Mouse (Mus musculus): Measurements from ENCODE around the gene Elovl6. TPM values are rescaled to one million over a fixed set of nuclear protein-coding genes. Genes with fewer than 3 reads are reported as not detected.

The Elovl6 gene
- polyA plus RNA-seq, 1 experiment from 2014 or later, result 20.9 TPM

GRCm38 (mm10) chr3:129566013-129566412 is 33.9 kb downstream of the Elovl6 start:
- Histone ChIP-seq H3K4me1 (ENCODE audit: control insufficient read depth, insufficient read depth, low read length) (peaks cover 17% of the 10 kb centered on the region), H3K27me3 (ENCODE audit: control insufficient read depth, insufficient read depth, low read length) (no peaks in the 10 kb centered on the region), H3K4me2 (no peak overlapping the region), H3K27ac (ENCODE audit: low read depth, low read length) (peak overlapping the region; percentile 47; the same call in 1 of the 2 replicates), H3K4me3 (ENCODE audit: low read depth, low read length) (no peak overlapping the region), H3K9ac (ENCODE audit: low read depth, low read length) (no peak overlapping the region), H3K36me3 (ENCODE audit: control insufficient read depth, insufficient read depth, low read length) (no peaks in the 10 kb centered on the region), H3K9me3 (replicated peaks; ENCODE audit: control insufficient read depth, low read length) (no peaks in the 10 kb centered on the region)
- no peak for ATAC-seq (replicated peaks; ENCODE audit: insufficient number of reproducible peaks, low FRiP score, low TSS enrichment)
- WGBS (ENCODE audit: insufficient replicate concordance), result 73% methylated on average over 2 of the region's 2 CpGs

- H3K4me2 ChIP-seq, result no peak overlapping the region
- ATAC-seq (replicated peaks; ENCODE audit: insufficient number of reproducible peaks, low FRiP score, low TSS enrichment), result no peak
- H3K4me1 ChIP-seq (ENCODE audit: control insufficient read depth, insufficient read depth, low read length), result peaks cover 17% of the 10 kb centered on the region
- 80% methylated on average over 5 of the region's 5 CpGs for WGBS (ENCODE audit: insufficient replicate concordance)
- no peak overlapping the region for H3K9ac ChIP-seq (ENCODE audit: low read depth, low read length)
- H3K27me3 ChIP-seq (ENCODE audit: control insufficient read depth, insufficient read depth, low read length), result no peaks in the 10 kb centered on the region
- H3K27ac ChIP-seq (ENCODE audit: low read depth, low read length), result no peak overlapping the region
- no peak overlapping the region for H3K4me3 ChIP-seq (ENCODE audit: low read depth, low read length)
- no peaks in the 10 kb centered on the region for H3K36me3 ChIP-seq (ENCODE audit: control insufficient read depth, insufficient read depth, low read length)
- no peaks in the 10 kb centered on the region for H3K9me3 ChIP-seq (replicated peaks; ENCODE audit: control insufficient read depth, low read length)
Measured at GRCm38 (mm10) chr3:129566876-129567275, 34.7 kb downstream of the Elovl6 start.

GRCm38 (mm10) chr3:129568506-129568905 is 36.4 kb downstream of the Elovl6 start:
- Histone ChIP-seq H3K9ac (ENCODE audit: low read depth, low read length) (no peak overlapping the region), H3K27ac (ENCODE audit: low read depth, low read length) (peak overlapping the region; percentile 41), H3K4me1 (ENCODE audit: control insufficient read depth, insufficient read depth, low read length) (peaks cover 17% of the 10 kb centered on the region), H3K36me3 (ENCODE audit: control insufficient read depth, insufficient read depth, low read length) (no peaks in the 10 kb centered on the region), H3K27me3 (ENCODE audit: control insufficient read depth, insufficient read depth, low read length) (no peaks in the 10 kb centered on the region), H3K9me3 (replicated peaks; ENCODE audit: control insufficient read depth, low read length) (no peaks in the 10 kb centered on the region), H3K4me3 (ENCODE audit: low read depth, low read length) (no peak overlapping the region), H3K4me2 (no peak overlapping the region)
- 42% methylated on average over 7 of the region's 7 CpGs for WGBS (ENCODE audit: insufficient replicate concordance)
- no peak for ATAC-seq (replicated peaks; ENCODE audit: insufficient number of reproducible peaks, low FRiP score, low TSS enrichment)

GRCm38 (mm10) chr3:129570989-129571388 is 38.8 kb downstream of the Elovl6 start:
- no peak for ATAC-seq (replicated peaks; ENCODE audit: insufficient number of reproducible peaks, low FRiP score, low TSS enrichment)
- Histone ChIP-seq H3K4me1 (ENCODE audit: control insufficient read depth, insufficient read depth, low read length) (peaks cover 9% of the 10 kb centered on the region), H3K36me3 (ENCODE audit: control insufficient read depth, insufficient read depth, low read length) (no peaks in the 10 kb centered on the region), H3K9me3 (replicated peaks; ENCODE audit: control insufficient read depth, low read length) (no peaks in the 10 kb centered on the region), H3K27me3 (ENCODE audit: control insufficient read depth, insufficient read depth, low read length) (no peaks in the 10 kb centered on the region), H3K4me3 (ENCODE audit: low read depth, low read length) (no peak overlapping the region), H3K4me2 (no peak overlapping the region), H3K9ac (ENCODE audit: low read depth, low read length) (no peak overlapping the region), H3K27ac (ENCODE audit: low read depth, low read length) (no peak overlapping the region)
- WGBS (ENCODE audit: insufficient replicate concordance), result 92% methylated on average over 8 of the region's 8 CpGs

GRCm38 (mm10) chr3:129571642-129572041 is 39.5 kb downstream of the Elovl6 start:
- H3K9me3 ChIP-seq (replicated peaks; ENCODE audit: control insufficient read depth, low read length), result no peaks in the 10 kb centered on the region
- no peak for ATAC-seq (replicated peaks; ENCODE audit: insufficient number of reproducible peaks, low FRiP score, low TSS enrichment)
- no peak overlapping the region for H3K4me3 ChIP-seq (ENCODE audit: low read depth, low read length)
- peaks cover 3% of the 10 kb centered on the region; the same call in 1 of the 2 replicates for H3K36me3 ChIP-seq (ENCODE audit: control insufficient read depth, insufficient read depth, low read length)
- no peak overlapping the region for H3K4me2 ChIP-seq
- H3K27me3 ChIP-seq (ENCODE audit: control insufficient read depth, insufficient read depth, low read length), result no peaks in the 10 kb centered on the region
- 91% methylated on average over 5 of the region's 5 CpGs for WGBS (ENCODE audit: insufficient replicate concordance)
- no peak overlapping the region for H3K9ac ChIP-seq (ENCODE audit: low read depth, low read length)
- H3K4me1 ChIP-seq (ENCODE audit: control insufficient read depth, insufficient read depth, low read length), result peaks cover 3% of the 10 kb centered on the region; the same call in 1 of the 2 replicates
- H3K27ac ChIP-seq (ENCODE audit: low read depth, low read length), result no peak overlapping the region

GRCm38 (mm10) chr3:129572959-129573358 is 40.8 kb downstream of the Elovl6 start:
- Histone ChIP-seq H3K9me3 (replicated peaks; ENCODE audit: control insufficient read depth, low read length) (no peaks in the 10 kb centered on the region), H3K4me2 (no peak overlapping the region), H3K4me1 (ENCODE audit: control insufficient read depth, insufficient read depth, low read length) (no peaks in the 10 kb centered on the region), H3K27me3 (ENCODE audit: control insufficient read depth, insufficient read depth, low read length) (no peaks in the 10 kb centered on the region), H3K36me3 (ENCODE audit: control insufficient read depth, insufficient read depth, low read length) (peaks cover 4% of the 10 kb centered on the region; the same call in 1 of the 2 replicates), H3K27ac (ENCODE audit: low read depth, low read length) (no peak overlapping the region), H3K9ac (ENCODE audit: low read depth, low read length) (no peak overlapping the region), H3K4me3 (ENCODE audit: low read depth, low read length) (no peak overlapping the region)
- no peak for ATAC-seq (replicated peaks; ENCODE audit: insufficient number of reproducible peaks, low FRiP score, low TSS enrichment)
- 72% methylated on average over 4 of the region's 4 CpGs for WGBS (ENCODE audit: insufficient replicate concordance)

- Histone ChIP-seq H3K9ac (ENCODE audit: low read depth, low read length) (no peak overlapping the region), H3K27me3 (ENCODE audit: control insufficient read depth, insufficient read depth, low read length) (no peaks in the 10 kb centered on the region), H3K9me3 (replicated peaks; ENCODE audit: control insufficient read depth, low read length) (no peaks in the 10 kb centered on the region), H3K27ac (ENCODE audit: low read depth, low read length) (no peak overlapping the region), H3K4me2 (no peak overlapping the region), H3K4me1 (ENCODE audit: control insufficient read depth, insufficient read depth, low read length) (peaks cover under 1% of the 10 kb centered on the region; the same call in 1 of the 2 replicates), H3K4me3 (ENCODE audit: low read depth, low read length) (no peak overlapping the region), H3K36me3 (ENCODE audit: control insufficient read depth, insufficient read depth, low read length) (peaks cover 4% of the 10 kb centered on the region; the same call in 1 of the 2 replicates)
- ATAC-seq (replicated peaks; ENCODE audit: insufficient number of reproducible peaks, low FRiP score, low TSS enrichment), result no peak
- WGBS (ENCODE audit: insufficient replicate concordance), result 70% methylated on average over 4 of the region's 4 CpGs
Measured at GRCm38 (mm10) chr3:129573609-129574008, 41.5 kb downstream of the Elovl6 start.

- H3K9ac ChIP-seq (ENCODE audit: low read depth, low read length), result no peak overlapping the region
- no peak overlapping the region for H3K27ac ChIP-seq (ENCODE audit: low read depth, low read length)
- H3K4me1 ChIP-seq (ENCODE audit: control insufficient read depth, insufficient read depth, low read length), result peaks cover 12% of the 10 kb centered on the region
- H3K9me3 ChIP-seq (replicated peaks; ENCODE audit: control insufficient read depth, low read length), result no peaks in the 10 kb centered on the region
- peaks cover 4% of the 10 kb centered on the region; the same call in 1 of the 2 replicates for H3K36me3 ChIP-seq (ENCODE audit: control insufficient read depth, insufficient read depth, low read length)
- H3K4me3 ChIP-seq (ENCODE audit: low read depth, low read length), result no peak overlapping the region
- no peaks in the 10 kb centered on the region for H3K27me3 ChIP-seq (ENCODE audit: control insufficient read depth, insufficient read depth, low read length)
- no peak overlapping the region for H3K4me2 ChIP-seq
- WGBS (ENCODE audit: insufficient replicate concordance), result 89% methylated on average over 4 of the region's 4 CpGs
- ATAC-seq (replicated peaks; ENCODE audit: insufficient number of reproducible peaks, low FRiP score, low TSS enrichment), result no peak
Measured at GRCm38 (mm10) chr3:129575086-129575485, 42.9 kb downstream of the Elovl6 start.

GRCm38 (mm10) chr3:129576522-129576921 is 44.4 kb downstream of the Elovl6 start:
- WGBS (ENCODE audit: insufficient replicate concordance), result 78% methylated on average over 6 of the region's 6 CpGs
- ATAC-seq (replicated peaks; ENCODE audit: insufficient number of reproducible peaks, low FRiP score, low TSS enrichment), result no peak

More at GRCm38 (mm10) chr3:129576522-129576921, 44.4 kb downstream of the Elovl6 start:
- H3K4me2 ChIP-seq, result no peak overlapping the region
- H3K9ac ChIP-seq (ENCODE audit: low read depth, low read length), result no peak overlapping the region
- peaks cover 4% of the 10 kb centered on the region; the same call in 1 of the 2 replicates for H3K36me3 ChIP-seq (ENCODE audit: control insufficient read depth, insufficient read depth, low read length)
- H3K27me3 ChIP-seq (ENCODE audit: control insufficient read depth, insufficient read depth, low read length), result no peaks in the 10 kb centered on the region
- no peak overlapping the region for H3K4me3 ChIP-seq (ENCODE audit: low read depth, low read length)
- H3K4me1 ChIP-seq (ENCODE audit: control insufficient read depth, insufficient read depth, low read length), result peaks cover 16% of the 10 kb centered on the region
- H3K9me3 ChIP-seq (replicated peaks; ENCODE audit: control insufficient read depth, low read length), result no peaks in the 10 kb centered on the region
- H3K27ac ChIP-seq (ENCODE audit: low read depth, low read length), result no peak overlapping the region
